Mouse (Mus musculus): ENCODE measurements at regions not wholly inside any gene's neighbourhood (a gene's known extent, or its start where the extent isn't known, plus 50 kb on each side); places are given as distances from the start of the nearest gene placed in this dataset.

GRCm38 (mm10) chr3:56427201-56427600 lies 243.7 kb upstream of the Nbea start:
- DNase-seq, result no peak

- no peak for DNase-seq
These were observed 214.5 kb upstream of the Nbea start for GRCm38 (mm10) chr3:56397851-56398496.

GRCm38 (mm10) chr3:56393134-56393533 lies 209.6 kb upstream of the Nbea start:
- DNase-seq, result no peak

- no peak for DNase-seq
These were observed 196.8 kb upstream of the Nbea start for GRCm38 (mm10) chr3:56380316-56380715.

GRCm38 (mm10) chr3:56379500-56379899 lies 196.0 kb upstream of the Nbea start:
- no peak for DNase-seq

- peak in 1 of 2 experiments; percentile 23 for DNase-seq
These were observed 179.0 kb upstream of the Nbea start for GRCm38 (mm10) chr3:56362543-56362942.

GRCm38 (mm10) chr3:56357035-56357701 lies 173.7 kb upstream of the Nbea start:
- peak; percentile 83 to 87 for DNase-seq

- peak in 1 of 2 experiments; percentile 30 for DNase-seq
These were observed 172.8 kb upstream of the Nbea start for GRCm38 (mm10) chr3:56356163-56356882.

Measured in cerebellum, postnatal 10 days (tissue).